Mouse (Mus musculus): ENCODE data around the gene Trarg1. TPM values are rescaled to one million over a fixed set of nuclear protein-coding genes. Genes with fewer than 3 reads are reported as not detected.

The Trarg1 gene
- polyA plus RNA-seq, 1 experiment from 2014 or later: 0.66 TPM

DNA sequence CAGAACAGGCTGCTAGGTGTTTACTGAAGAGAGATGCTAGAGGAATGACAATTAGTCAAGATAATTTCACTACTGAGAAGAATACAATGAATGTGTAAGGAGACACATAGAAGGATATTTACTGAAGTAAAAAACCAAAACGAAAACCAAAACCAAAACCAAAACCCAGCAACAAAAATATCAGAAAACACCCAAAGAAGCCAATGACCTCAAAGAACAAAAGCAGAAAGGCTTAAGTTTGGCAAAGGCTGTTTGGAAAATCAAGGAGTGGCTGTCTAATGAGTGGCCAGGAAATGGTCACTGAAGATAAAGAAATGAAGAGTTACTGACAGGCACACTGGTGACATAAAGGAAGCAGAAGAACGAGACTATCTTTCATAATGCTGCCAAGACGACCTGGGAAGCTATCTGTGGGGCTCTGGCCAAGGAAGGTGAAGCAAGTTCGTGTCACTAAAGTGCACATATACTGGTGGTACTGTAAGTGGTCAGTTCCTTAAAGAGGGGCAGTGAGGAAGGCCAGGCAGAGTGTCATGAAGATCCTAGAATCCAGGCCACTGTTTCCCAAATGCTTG, 56.2 kb downstream of the Trarg1 start:
- Histone ChIP-seq H3K27ac (ENCODE audit: low read length) (no peak overlapping the region), H3K4me2 (ENCODE audit: low read depth, low read length) (no peak overlapping the region), H3K9ac (ENCODE audit: low read depth, low read length) (no peak overlapping the region), H3K27me3 (replicated peaks; ENCODE audit: control insufficient read depth, insufficient read depth, low read length) (no peaks in the 10 kb centered on the region), H3K4me3 (ENCODE audit: low read length) (no peak overlapping the region), H3K9me3 (ENCODE audit: control insufficient read depth, low read length) (no peaks in the 10 kb centered on the region), H3K4me1 (ENCODE audit: control insufficient read depth, insufficient read depth, low read length) (no peaks in the 10 kb centered on the region), H3K36me3 (ENCODE audit: control insufficient read depth, insufficient read depth, low read length) (peaks cover 16% of the 10 kb centered on the region)
- WGBS: 79% methylated on average over 4 of the region's 4 CpGs
- no peak for ATAC-seq

GRCm38 (mm10) chr11:76739125-76739524, 59.5 kb downstream of the Trarg1 start:
- Histone ChIP-seq H3K4me3 (ENCODE audit: low read length) (no peak overlapping the region), H3K36me3 (ENCODE audit: control insufficient read depth, insufficient read depth, low read length) (peaks cover 3% of the 10 kb centered on the region; the same call in 1 of the 2 replicates), H3K27ac (ENCODE audit: low read length) (no peak overlapping the region), H3K9me3 (ENCODE audit: control insufficient read depth, low read length) (no peaks in the 10 kb centered on the region), H3K4me1 (ENCODE audit: control insufficient read depth, insufficient read depth, low read length) (no peaks in the 10 kb centered on the region), H3K9ac (ENCODE audit: low read depth, low read length) (no peak overlapping the region), H3K4me2 (ENCODE audit: low read depth, low read length) (no peak overlapping the region), H3K27me3 (replicated peaks; ENCODE audit: control insufficient read depth, insufficient read depth, low read length) (no peaks in the 10 kb centered on the region)
- ATAC-seq: no peak
- WGBS: 71% methylated on average over 6 of the region's 6 CpGs

GRCm38 (mm10) chr11:76742511-76742910, 62.9 kb downstream of the Trarg1 start:
- peaks cover 4% of the 10 kb centered on the region; the same call in 1 of the 2 replicates for H3K36me3 ChIP-seq (ENCODE audit: control insufficient read depth, insufficient read depth, low read length)
- no peak overlapping the region for H3K9ac ChIP-seq (ENCODE audit: low read depth, low read length)
- ATAC-seq: no peak
- H3K27me3 ChIP-seq (replicated peaks; ENCODE audit: control insufficient read depth, insufficient read depth, low read length): no peaks in the 10 kb centered on the region
- no peak overlapping the region for H3K4me2 ChIP-seq (ENCODE audit: low read depth, low read length)
- no peak overlapping the region for H3K27ac ChIP-seq (ENCODE audit: low read length)
- no peak overlapping the region for H3K4me3 ChIP-seq (ENCODE audit: low read length)
- no peaks in the 10 kb centered on the region for H3K4me1 ChIP-seq (ENCODE audit: control insufficient read depth, insufficient read depth, low read length)
- no peaks in the 10 kb centered on the region for H3K9me3 ChIP-seq (ENCODE audit: control insufficient read depth, low read length)
- WGBS: 94% methylated on average over 7 of the region's 7 CpGs

- no peak overlapping the region for H3K4me3 ChIP-seq (ENCODE audit: low read length)
- H3K4me1 ChIP-seq (ENCODE audit: control insufficient read depth, insufficient read depth, low read length): no peaks in the 10 kb centered on the region
- WGBS: 62% methylated on average over 7 of the region's 7 CpGs
- no peak overlapping the region for H3K27ac ChIP-seq (ENCODE audit: low read length)
- no peak overlapping the region for H3K9ac ChIP-seq (ENCODE audit: low read depth, low read length)
- no peaks in the 10 kb centered on the region for H3K27me3 ChIP-seq (replicated peaks; ENCODE audit: control insufficient read depth, insufficient read depth, low read length)
- no peaks in the 10 kb centered on the region for H3K9me3 ChIP-seq (ENCODE audit: control insufficient read depth, low read length)
- no peak for ATAC-seq
- no peak overlapping the region for H3K4me2 ChIP-seq (ENCODE audit: low read depth, low read length)
- H3K36me3 ChIP-seq (ENCODE audit: control insufficient read depth, insufficient read depth, low read length): peaks cover 13% of the 10 kb centered on the region
Observed at GRCm38 (mm10) chr11:76744550-76744949, 64.9 kb downstream of the Trarg1 start.

- no peak overlapping the region for H3K4me3 ChIP-seq (ENCODE audit: low read length)
- H3K27ac ChIP-seq (ENCODE audit: low read length): no peak overlapping the region
- WGBS: 100% methylated on average over 1 of the region's 1 CpGs
- H3K4me1 ChIP-seq (ENCODE audit: control insufficient read depth, insufficient read depth, low read length): no peaks in the 10 kb centered on the region
- H3K27me3 ChIP-seq (replicated peaks; ENCODE audit: control insufficient read depth, insufficient read depth, low read length): no peaks in the 10 kb centered on the region
- H3K4me2 ChIP-seq (ENCODE audit: low read depth, low read length): no peak overlapping the region
- no peak for ATAC-seq
- peaks cover 13% of the 10 kb centered on the region for H3K36me3 ChIP-seq (ENCODE audit: control insufficient read depth, insufficient read depth, low read length)
- H3K9me3 ChIP-seq (ENCODE audit: control insufficient read depth, low read length): no peaks in the 10 kb centered on the region
- H3K9ac ChIP-seq (ENCODE audit: low read depth, low read length): no peak overlapping the region
Observed at GRCm38 (mm10) chr11:76745921-76746320, 66.3 kb downstream of the Trarg1 start.

Other genes with a start within 250 kb of the Trarg1 start
- 29.5 and 35.1 TPM in 2 replicates for gene Abr, start 57.5 kb upstream of the Trarg1 start, polyA plus RNA-seq (2015; fragmentation: Nextera tagmentation; extraction: Ambion mirVana)
- gene Bhlha9, start 7.3 kb upstream of the Trarg1 start, polyA plus RNA-seq (2015; fragmentation: Nextera tagmentation; extraction: Ambion mirVana): 0.18 TPM in 1 of 2 replicates, not detected in the other
- gene Gosr1, start 83.8 kb downstream of the Trarg1 start, polyA plus RNA-seq (2015; fragmentation: Nextera tagmentation; extraction: Ambion mirVana): 28.5 and 30.3 TPM in 2 replicates
- 4.7 and 5.4 TPM in 2 replicates for gene Cpd, start 167.2 kb downstream of the Trarg1 start, polyA plus RNA-seq (2015; fragmentation: Nextera tagmentation; extraction: Ambion mirVana)
- gene Tmigd1, start 222.4 kb downstream of the Trarg1 start, polyA plus RNA-seq (2015; fragmentation: Nextera tagmentation; extraction: Ambion mirVana): 2.7 and 6.9 TPM in 2 replicates
- gene Blmh, start 245.0 kb downstream of the Trarg1 start, polyA plus RNA-seq (2015; fragmentation: Nextera tagmentation; extraction: Ambion mirVana): 113 and 119 TPM in 2 replicates